Mouse (Mus musculus) lung, embryonic 16.5 days (tissue): ENCODE results near the gene Tuba4a. TPM values are rescaled to one million over a fixed set of nuclear protein-coding genes. Genes with fewer than 3 reads are reported as not detected.

Source experiments
- ATAC-seq: fragments of 200-750 bp; cut with Nextera tagmentation; 2 replicates; pipeline ENCODE4 v1.8.0; 2017; ENCODE audit warnings: low read depth, mild to moderate bottlenecking, moderate library complexity
- H3K27ac ChIP-seq: fragments of 300-500 bp; sonication (generic); 2 replicates; pipeline ENCODE4 v1.5.1; 2014; ENCODE audit warnings: mild to moderate bottlenecking, control low read depth, low read length
- H3K27me3 ChIP-seq: fragments of 300-500 bp; sonication (generic); 2 replicates; pipeline ENCODE4 v1.6.1; 2014; ENCODE audit warnings: low read depth, low read length, mixed read lengths; ENCODE audit not compliant: control insufficient read depth, insufficient read depth
- H3K36me3 ChIP-seq: fragments of 300-500 bp; sonication (generic); 2 replicates; pipeline ENCODE4 v1.6.1; 2014; ENCODE audit warnings: low read length; ENCODE audit not compliant: control insufficient read depth, insufficient read depth
- H3K4me1 ChIP-seq: fragments of 300-500 bp; sonication (generic); replicated peaks from 2 replicates; pipeline ENCODE4 v1.6.1; 2014; ENCODE audit warnings: low read length, mixed read lengths; ENCODE audit not compliant: control insufficient read depth, insufficient read depth
- H3K4me2 ChIP-seq: fragments of 300-500 bp; sonication (generic); 2 replicates; pipeline ENCODE4 v1.6.1; 2014; ENCODE audit warnings: low read depth, low read length, control low read depth
- H3K4me3 ChIP-seq: fragments of 300-500 bp; sonication (generic); 2 replicates; pipeline ENCODE4 v1.5.1; 2014; ENCODE audit warnings: mild to moderate bottlenecking, low read length, control low read depth
- H3K9ac ChIP-seq: fragments of 300-500 bp; sonication (generic); 2 replicates; pipeline ENCODE4 v1.6.1; 2014; ENCODE audit warnings: low read length, control low read depth
- H3K9me3 ChIP-seq: fragments of 300-500 bp; sonication (generic); 2 replicates; pipeline ENCODE4 v1.6.1; 2016; ENCODE audit warnings: low read length; ENCODE audit not compliant: control insufficient read depth
- WGBS: fragments of 180-500 bp; shearing (Covaris S2); extraction: QIAGEN DNeasy Blood & Tissue Kit; methylation state at CpG from one replicate; pipeline ENCODE4 v1.1.7; 2014; 5-methylcytosine and 5-hydroxymethylcytosine counted together
- polyA plus RNA-seq: library from polyadenylated mRNA; unstranded; fragments of >200 nt; fragmentation: Nextera tagmentation; extraction: Ambion mirVana; gene quantifications from 2 replicates; pipeline ENCODE4 v1.2.1, GENCODE M21; 2015

Gene Tuba4a
- polyA plus RNA-seq, result 51.5 and 58.8 TPM in 2 replicates

DNA sequence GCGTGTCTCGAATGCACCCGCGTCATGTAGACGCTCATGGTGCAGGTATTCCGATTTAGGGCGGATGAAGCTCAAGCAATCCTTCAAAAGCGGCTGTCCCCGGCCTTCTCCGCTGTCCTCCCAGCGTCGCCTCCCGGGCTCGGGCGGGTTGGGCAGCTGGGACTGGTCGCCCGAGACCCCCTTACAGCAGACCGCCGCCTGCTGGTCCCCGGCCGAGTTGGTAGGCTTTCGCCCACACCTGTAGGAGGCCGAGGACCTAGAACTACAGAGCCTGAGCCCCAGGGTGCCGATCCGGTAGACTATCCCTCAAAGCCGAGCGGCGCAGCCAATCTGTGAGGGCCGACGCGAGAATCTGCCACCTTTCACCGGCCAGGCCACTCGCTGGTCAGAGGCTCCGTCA, at the start of gene Tuba4a:
Gene Tuba4a (minus strand): TSS at position 335 of the 400 bp plus-strand sequence.
- Histone ChIP-seq H3K4me2 (peak within 1 kb of the TSS; percentile 97), H3K9ac (peak within 1 kb of the TSS; percentile 72), H3K27me3 (peaks cover 29% of the 10 kb centered on the region), H3K9me3 (no peaks in the 10 kb centered on the region), H3K4me3 (peak within 1 kb of the TSS; percentile 54), H3K36me3 (peaks cover 3% of the 10 kb centered on the region), H3K4me1 (peaks cover 9% of the 10 kb centered on the region), H3K27ac (peak within 1 kb of the TSS; percentile 52)
- peak; percentile 59 for ATAC-seq
- WGBS, result under 1% methylated on average over 34 of the region's 34 CpGs

DNA sequence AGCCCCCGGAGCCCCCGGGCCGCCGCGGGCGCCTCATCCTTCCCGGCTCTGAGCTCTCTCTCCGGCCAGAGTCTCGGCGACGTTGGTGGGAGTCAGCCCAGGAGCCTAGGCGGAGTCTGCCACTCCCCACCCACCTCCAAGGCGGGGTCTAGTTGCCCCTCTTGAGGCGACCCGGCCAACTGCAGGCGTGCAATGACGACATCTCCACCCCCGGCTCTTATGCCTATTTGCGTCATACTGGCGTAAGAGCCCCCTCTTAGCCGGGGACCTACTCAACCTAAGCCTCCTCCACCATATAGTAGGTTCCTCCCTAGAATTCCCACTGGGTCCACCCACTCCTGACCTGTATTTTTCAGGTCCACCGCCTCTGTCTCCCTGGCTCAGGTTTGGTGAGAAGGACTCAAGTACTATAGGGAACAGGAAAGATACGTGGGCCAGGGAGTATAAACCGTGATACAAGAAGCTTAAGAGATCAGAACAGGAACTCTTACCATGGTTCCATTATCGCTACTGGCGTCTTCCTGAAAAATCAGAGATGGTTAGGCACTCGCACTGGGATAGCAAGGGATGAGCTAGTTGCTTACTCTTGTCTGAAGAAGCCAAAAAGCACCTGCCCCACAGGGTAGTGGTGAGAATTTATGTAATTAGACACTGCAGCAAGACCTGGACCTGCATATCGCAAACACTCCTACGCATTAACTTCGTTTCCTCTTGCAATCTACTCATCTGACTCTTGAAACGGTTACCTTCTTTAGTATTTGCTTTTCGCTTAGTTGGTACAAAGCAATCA, 44.6 kb upstream of the Tuba4a start, which contains the start of gene Ptprn:
Gene Ptprn (minus strand): TSS at position 412 of the 790 bp plus-strand sequence.
- Histone ChIP-seq H3K4me3 (no peak within 1 kb of the TSS), H3K9me3 (no peaks in the 10 kb centered on the region), H3K4me1 (0 out of 2 replicates have a peak, but pooled peaks cover 2% of the 10 kb centered on the region), H3K36me3 (no peaks in the 10 kb centered on the region), H3K9ac (no peak within 1 kb of the TSS), H3K27me3 (peaks cover 23% of the 10 kb centered on the region), H3K27ac (no peak within 1 kb of the TSS), H3K4me2 (no peak within 1 kb of the TSS)
- no peak for ATAC-seq
- 17% methylated on average over 24 of the region's 32 CpGs for WGBS

DNA sequence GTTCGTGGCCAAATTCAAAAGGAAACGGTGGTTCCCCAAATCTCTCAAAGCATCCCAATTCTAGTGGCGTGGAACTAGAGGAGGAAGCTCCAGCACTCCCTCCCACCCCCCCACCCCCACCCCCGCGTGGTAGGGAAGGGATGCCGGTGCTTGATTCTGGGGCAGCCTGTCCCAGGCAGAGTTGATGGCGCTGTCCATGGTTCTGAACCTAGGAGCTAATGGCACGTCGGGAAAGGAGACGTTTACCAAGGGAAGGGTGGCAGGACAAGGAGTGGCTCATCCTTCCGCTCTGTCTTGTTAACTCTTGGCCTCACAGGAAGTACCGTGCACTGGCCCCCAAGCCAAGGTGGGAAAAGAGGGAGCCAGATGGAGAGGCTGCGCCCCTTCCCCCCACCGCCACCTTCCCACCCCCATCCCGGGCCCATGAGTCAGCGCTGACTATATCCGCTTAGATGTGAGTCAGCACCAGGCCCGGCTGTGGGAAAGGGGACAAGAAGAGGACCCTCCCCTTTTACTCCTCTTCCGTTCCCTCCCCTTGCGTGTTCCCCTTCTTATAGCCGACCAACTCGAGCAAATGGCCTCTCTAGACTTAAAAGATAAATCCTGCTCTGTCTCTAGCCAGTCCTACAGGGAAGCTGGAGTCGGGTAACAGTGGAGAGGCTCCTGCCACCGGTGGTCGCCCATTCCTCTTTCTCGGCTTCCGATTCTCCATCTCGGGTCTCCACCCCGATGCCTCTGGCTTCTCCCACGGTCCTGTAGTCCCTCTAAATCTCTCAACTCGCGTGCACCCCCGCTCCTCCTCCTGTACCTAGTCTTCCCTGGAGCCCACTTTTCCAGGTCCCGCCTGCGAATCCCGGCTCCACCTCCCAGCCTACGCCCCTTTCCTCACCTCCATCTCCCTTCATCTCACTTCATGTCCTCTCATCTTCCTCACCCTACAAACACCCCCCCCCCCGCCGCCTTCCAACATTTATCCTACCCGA, 43.6 kb upstream of the Tuba4a start:
- Histone ChIP-seq H3K36me3 (no peaks in the 10 kb centered on the region), H3K4me3 (no peak overlapping the region), H3K27ac (no peak overlapping the region), H3K4me1 (0 out of 2 replicates have a peak, but pooled peaks cover 2% of the 10 kb centered on the region), H3K4me2 (no peak overlapping the region), H3K27me3 (peaks cover 23% of the 10 kb centered on the region), H3K9me3 (no peaks in the 10 kb centered on the region), H3K9ac (no peak overlapping the region)
- peak; percentile 36; the same call in 1 of the 2 replicates for ATAC-seq
- WGBS, result 1% methylated on average over 40 of the region's 40 CpGs

DNA sequence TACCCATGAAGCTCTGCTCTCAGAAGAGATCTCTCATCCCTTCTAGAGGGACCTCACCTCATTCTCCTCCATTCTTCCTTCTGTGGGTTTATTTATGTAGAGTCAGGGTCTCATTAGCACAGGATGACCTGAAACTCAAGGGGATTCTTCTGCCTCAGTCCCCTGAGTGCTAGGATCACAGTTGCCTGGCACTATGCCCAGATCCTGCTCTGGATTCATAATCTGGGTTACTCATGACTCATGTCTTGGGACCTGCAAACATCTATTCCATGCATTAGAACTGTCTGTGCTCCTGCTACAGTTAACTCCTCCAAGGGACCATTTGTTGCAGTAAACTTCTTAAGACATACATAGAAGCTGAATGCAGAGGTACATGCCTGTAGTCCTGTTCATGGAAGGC, 41.6 kb upstream of the Tuba4a start:
- Histone ChIP-seq H3K4me2 (no peak overlapping the region), H3K36me3 (no peaks in the 10 kb centered on the region), H3K27me3 (peaks cover 23% of the 10 kb centered on the region), H3K9me3 (no peaks in the 10 kb centered on the region), H3K4me1 (0 out of 2 replicates have a peak, but pooled peaks cover 2% of the 10 kb centered on the region), H3K9ac (no peak overlapping the region), H3K27ac (no peak overlapping the region), H3K4me3 (no peak overlapping the region)
- ATAC-seq, result no peak

DNA sequence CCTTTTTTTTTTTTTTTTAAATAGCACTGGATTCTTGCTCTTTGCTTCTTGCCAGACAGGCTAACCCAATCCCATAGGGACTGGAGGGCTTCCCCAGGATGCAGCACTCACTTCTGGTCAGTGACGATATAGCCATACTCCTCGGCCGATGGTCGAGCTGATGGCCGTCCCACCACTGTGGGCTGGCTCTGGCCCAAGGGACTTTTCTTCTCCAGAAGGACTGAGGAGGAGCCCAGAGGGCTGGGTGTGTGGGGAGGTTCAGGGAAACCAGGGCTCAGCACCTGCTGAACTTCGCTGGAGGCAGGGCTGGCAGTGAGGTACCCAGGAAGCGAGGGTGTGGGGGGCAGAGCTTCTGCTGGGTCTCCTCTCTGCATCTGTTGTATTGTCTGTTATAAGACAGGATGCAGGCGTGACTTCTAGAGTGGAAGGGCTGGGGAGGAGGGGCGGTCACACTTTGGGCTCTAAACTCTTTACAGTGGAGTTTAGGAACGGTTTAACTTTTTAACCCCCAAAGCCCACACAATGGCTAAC, 35.9 kb upstream of the Tuba4a start:
- Histone ChIP-seq H3K27me3 (no peaks in the 10 kb centered on the region), H3K9ac (no peak overlapping the region), H3K27ac (no peak overlapping the region), H3K4me3 (no peak overlapping the region), H3K36me3 (no peaks in the 10 kb centered on the region), H3K4me2 (no peak overlapping the region), H3K4me1 (0 out of 2 replicates have a peak, but pooled peaks cover 2% of the 10 kb centered on the region), H3K9me3 (no peaks in the 10 kb centered on the region)
- 46% methylated on average over 10 of the region's 10 CpGs for WGBS
- no peak for ATAC-seq

DNA sequence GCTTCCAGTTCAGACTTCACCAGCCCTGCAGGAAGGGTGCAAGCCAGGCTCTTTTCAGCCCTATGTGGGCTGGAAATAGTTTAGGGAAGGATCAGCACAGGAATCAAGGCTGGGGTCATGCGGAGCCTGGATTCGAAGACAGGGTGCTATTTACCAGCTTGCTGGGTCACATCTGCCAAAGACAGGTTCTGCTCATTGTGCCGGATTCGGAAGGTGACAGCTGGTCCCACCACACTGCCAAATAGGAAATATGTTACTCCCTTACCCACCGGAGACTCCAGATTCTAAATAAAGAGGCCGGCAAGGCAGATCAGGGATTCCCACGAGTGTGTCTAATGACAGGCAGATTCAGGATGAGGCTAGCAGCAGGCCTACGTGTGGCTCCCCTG, 35.0 kb upstream of the Tuba4a start:
- Histone ChIP-seq H3K27ac (no peak overlapping the region), H3K4me2 (no peak overlapping the region), H3K4me3 (no peak overlapping the region), H3K36me3 (no peaks in the 10 kb centered on the region), H3K9me3 (no peaks in the 10 kb centered on the region), H3K4me1 (0 out of 2 replicates have a peak, but pooled peaks cover 2% of the 10 kb centered on the region), H3K9ac (no peak overlapping the region), H3K27me3 (no peaks in the 10 kb centered on the region)
- 66% methylated on average over 8 of the region's 8 CpGs for WGBS
- ATAC-seq, result no peak

DNA sequence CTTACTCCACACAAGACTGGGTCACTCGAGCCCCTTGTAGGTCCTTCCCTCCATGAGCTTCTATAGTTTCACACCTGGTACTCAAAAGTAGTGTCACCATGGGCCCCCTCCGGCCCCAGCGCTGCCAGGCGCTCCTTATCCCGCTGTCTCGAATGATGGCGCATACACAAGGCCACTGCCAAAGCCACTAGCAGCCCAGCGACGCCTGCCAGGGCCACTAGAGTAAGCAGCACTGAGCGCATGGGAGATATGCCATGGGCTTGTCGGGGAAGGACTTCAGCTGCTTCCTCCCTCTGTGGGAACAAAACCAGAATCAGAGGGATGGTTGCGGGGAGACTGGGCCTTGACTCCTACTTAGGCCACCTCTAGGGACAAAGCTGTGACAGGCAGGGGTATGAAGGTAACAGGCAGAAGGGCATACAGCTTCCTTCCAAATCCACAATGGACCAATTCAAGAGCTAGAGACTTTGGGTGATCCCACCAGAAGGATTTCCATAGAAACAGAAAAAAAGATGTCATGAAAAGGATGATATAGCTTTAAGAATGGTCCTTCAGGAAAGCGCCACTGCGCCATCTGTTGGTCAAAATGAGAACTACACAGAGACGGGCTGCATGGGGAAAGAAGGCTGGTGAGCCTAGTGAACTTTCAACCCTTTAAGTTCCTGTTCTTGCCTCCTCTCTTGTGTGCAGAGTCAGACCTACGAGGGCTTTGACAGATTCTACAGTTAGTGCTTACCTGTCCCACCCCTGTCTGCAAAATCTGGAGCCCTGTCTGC, 34.4 kb upstream of the Tuba4a start:
- Histone ChIP-seq H3K4me1 (0 out of 2 replicates have a peak, but pooled peaks cover 2% of the 10 kb centered on the region), H3K27me3 (no peaks in the 10 kb centered on the region), H3K9me3 (no peaks in the 10 kb centered on the region), H3K36me3 (no peaks in the 10 kb centered on the region), H3K4me2 (no peak overlapping the region), H3K9ac (no peak overlapping the region), H3K27ac (no peak overlapping the region), H3K4me3 (no peak overlapping the region)
- 58% methylated on average over 16 of the region's 16 CpGs for WGBS
- ATAC-seq, result no peak

DNA sequence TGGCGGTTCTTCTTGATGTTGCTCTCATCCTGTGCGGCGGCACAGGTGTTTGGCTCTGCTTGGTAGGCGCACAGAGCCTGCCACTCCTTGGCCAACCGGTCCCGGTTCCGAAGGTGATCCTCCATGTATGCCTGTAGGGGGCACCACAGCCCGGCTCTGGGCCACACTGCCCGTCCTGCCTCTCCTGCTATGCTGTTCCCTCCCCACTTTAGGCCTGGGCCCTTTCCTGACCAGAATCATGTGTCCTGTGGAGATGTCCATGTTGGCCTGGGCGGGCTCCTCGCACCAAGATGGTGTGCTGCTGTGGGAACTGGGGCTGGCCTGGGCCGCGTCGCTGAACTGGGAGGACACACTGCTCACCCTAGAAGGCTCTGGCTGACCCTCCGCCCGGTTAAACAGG, 33.4 kb upstream of the Tuba4a start:
- 69% methylated on average over 16 of the region's 16 CpGs for WGBS

More for the DNA sequence above, 33.4 kb upstream of the Tuba4a start:
- Histone ChIP-seq H3K27ac (no peak overlapping the region), H3K36me3 (no peaks in the 10 kb centered on the region), H3K4me2 (no peak overlapping the region), H3K9me3 (no peaks in the 10 kb centered on the region), H3K4me1 (peaks cover 8% of the 10 kb centered on the region), H3K9ac (no peak overlapping the region), H3K4me3 (no peak overlapping the region), H3K27me3 (no peaks in the 10 kb centered on the region)
- ATAC-seq, result no peak
